Mouse (Mus musculus) urinary bladder, adult 2 months (tissue): ENCODE data around the gene Atp11b. TPM values are rescaled to one million over a fixed set of nuclear protein-coding genes. Genes with fewer than 3 reads are reported as not detected.
A peak's percentile ranks its signal among the peaks of the same experiment; 100 is the strongest.

ENCODE experiments used
- DNase-seq: peaks from one replicate; pipeline ENCODE4 v3.0.0; 2022; ENCODE audit warnings: low spot score
- polyA plus RNA-seq: library from polyadenylated mRNA; depleted of rRNA; stranded (reverse); fragments of >200 nt; gene quantifications from 2 replicates; pipeline ENCODE4 v1.2.3, GENCODE M21; 2012; rRNA removed

Gene Atp11b
- 38.3 and 43.9 TPM in 2 replicates for polyA plus RNA-seq

DNA sequence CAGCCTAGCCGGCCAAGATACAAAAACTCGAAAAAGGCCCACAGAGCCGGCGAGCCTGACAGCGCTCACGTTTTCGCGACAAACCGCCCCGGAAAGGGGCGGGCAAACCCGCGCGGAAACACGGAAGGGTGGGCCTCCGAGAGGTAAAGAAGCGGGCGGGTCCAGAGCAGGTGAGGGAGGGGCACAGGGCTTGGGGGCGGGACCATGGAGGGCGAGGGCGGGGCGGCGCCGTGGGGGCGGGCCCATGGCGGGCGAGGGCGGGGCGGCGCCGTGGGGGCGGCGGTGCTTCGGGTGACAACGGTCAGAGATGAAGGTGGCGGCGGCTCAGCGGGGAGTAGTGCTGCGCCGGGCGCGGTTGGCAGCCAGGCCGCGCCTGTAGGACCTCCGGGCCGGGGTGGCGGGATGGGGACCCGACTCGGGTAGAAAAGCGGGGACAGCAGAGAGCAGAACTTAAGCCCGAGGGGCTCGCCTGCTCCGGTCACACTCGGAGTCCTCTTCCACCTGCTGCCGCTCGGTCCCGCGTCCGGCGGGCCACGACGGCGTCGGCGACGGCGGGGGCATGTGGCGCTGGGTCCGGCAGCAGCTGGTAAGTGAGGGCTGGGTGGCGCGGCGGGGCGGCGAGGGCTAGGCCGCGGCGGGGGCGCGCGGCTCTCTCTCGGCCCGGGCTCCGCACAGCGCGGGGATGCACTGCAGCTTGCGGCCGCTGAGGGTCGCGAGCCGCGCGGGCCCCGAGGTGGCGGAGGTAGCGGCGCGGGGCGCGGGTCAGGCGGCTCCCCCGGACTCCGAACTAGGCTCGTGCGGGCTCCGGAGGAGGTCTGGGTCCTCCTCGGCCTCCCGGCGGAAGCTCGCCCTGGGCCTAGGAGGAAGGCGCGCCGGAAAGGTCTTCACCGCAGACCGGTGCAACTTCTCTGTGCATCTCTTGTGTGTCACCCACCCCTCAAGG, at the start of gene Atp11b:
Atp11b (plus strand) TSS at position 282 of the 943 bp plus-strand sequence.
- DNase-seq: peak; percentile 76

DNA sequence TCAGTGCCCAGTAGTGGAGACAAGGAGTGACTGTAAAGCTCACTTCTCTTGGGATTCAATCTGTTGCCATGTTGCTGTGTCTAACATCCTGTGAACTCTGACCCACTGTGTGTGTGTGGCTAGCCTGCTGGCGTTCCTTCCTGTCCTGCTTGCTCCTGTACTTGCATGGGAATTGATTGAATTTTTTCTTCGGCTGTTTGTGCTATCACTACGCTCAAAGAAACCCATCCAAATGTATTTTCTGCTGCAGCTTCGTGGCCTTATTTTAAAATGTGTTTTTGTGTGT, 49.6 kb upstream of the Atp11b start:
- DNase-seq: no peak

DNA sequence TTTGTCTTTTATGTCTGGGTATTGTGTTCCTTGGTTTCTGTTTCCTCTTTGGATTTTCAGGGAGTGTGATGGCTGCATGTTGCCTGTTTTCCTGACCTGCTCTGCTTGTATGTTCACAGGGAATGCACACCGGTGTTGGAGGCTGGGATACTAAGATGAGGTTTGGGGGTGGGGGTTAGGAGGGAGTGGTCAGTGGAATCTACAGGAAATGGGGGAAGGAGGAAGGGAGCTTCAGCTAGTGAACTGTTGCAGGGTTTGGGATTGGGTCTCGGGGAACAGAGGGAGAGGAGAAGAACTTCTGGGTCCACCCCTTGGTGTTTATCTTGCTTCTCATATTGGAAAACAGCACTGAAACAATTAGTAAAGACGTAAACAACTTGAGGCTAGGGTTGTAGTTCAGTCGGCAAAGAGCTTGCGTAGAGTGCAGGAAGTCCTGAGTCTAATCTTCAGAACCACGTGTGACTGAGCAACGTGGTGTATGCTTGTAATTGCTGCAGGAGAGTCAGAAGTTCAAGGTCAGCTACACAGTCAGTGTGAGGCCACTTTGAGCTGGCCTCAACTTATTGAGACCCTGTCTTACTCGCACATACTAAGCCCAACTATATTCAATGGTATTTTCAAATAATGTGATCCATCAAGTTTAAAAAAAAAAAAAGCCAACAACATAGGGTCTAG, 34.2 kb upstream of the Atp11b start:
- DNase-seq: no peak

DNA sequence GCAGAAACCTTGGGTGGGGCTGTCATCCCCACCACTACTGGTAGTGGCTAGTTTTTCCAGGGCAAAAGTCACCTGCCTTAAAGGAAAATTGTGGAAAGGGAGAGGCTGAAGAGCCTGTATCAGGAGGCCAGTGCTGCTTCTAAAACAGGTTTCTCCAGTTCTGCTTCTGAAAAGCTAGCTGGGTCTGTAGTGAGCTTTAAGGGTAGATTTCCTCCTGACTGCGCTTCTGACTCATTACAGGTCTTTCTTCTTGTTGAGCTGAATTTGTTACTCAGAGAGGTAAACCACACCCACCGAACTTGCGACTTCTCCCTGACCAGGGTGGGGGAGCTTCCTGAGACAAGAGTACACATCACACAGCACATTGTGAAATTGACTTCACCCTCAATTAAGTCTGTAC, 33.1 kb upstream of the Atp11b start:
- no peak for DNase-seq

DNA sequence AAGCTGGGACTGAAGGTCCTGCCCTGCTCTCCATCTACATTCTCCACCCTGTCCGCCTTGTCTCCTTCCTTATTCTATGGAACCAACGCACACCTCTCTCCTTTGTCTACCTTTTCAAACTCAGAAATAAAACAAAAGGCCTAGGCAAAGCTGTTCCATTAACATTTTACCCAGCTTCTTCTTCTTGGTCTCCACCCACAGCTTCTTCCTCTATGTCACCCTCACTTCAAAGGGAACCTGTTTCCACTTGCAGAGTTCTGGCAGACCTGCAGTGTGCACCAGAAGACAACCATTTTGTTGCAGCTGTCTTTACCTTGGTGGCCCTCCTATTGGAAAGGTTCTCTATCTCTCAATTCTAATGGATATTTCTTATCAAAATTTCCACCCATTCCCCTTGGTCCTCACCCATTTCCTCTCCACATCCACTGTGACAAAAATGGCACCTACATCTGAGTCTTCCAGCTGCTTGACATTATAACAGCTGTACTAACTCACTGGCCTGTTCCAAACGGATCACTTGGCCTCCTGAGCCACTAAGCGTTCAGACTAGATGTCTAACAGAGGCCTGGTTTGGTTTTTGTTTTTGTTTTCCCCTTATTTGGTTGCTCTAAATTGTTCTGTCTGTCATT, 32.0 kb upstream of the Atp11b start:
- DNase-seq: no peak

DNA sequence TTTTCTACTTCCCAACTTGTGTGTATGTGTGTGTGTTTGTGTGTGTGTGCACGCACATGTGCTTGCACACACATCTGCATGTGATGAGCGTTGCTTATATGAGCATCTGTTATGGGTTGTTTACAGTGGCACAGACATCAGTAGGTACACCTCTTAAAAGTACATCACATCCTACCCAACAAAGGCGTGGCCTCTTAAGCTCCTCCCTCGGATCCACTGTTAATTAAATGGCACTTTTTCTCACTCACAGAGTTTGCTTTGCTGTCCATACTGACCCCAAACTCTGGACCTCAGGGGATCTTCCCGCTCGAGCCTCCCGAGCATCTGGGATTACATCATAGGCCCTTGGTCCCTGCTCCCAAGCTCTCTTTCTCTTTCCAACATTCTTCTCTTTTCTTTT, 31.1 kb upstream of the Atp11b start:
- DNase-seq: no peak

DNA sequence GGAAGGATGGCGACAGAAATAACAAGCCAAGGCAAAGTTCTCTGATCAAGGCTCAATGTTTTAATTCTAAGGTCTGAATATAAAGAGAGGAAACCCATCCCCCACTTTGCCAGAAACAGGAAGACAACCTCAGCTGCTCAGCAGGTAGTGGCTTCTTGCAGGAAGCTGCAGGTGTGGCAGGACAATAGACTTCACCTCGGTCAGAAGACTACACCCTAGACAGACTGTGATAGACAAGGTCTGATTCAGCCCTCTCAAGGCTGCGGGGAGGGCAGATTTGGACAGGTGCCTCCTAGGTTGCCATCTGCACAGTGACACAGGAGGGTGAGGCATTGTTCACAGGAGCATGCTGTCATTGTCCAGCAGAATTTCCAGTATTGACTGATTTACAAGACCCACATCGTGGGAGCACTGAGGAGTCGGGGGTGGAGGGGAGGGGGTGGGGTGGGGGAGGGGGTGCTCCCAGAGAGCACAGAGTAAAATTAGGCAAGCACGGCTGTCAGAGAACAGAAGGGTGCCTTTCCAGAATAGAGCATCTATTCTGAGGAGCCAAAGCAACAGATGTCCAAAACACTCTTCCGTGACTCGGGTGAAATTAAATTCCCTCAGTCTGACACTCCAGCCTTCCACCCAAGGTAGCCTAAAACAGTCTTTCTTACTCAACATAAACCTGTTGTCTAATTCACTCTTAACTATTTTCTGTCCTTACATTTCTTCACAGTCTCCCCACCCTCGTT, 30.2 kb upstream of the Atp11b start:
- DNase-seq: no peak

DNA sequence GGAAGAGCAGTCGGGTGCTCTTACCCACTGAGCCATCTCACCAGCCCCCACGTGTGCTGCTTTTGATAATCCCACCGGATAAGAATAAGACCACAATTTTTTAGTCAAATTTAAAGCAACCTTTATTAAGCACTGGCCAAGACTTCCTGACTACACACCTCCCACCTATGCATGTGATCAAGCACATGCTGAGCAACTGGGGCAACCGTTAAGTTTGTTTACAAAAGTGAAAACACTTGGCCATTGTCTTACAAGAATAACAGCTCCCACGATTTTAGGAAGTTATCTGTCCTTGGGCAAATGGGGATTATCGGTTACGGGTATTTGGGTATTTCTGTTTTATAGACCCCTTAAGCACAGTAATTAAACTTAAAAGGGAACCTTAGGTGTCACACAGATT, 28.8 kb upstream of the Atp11b start:
- no peak for DNase-seq

DNA sequence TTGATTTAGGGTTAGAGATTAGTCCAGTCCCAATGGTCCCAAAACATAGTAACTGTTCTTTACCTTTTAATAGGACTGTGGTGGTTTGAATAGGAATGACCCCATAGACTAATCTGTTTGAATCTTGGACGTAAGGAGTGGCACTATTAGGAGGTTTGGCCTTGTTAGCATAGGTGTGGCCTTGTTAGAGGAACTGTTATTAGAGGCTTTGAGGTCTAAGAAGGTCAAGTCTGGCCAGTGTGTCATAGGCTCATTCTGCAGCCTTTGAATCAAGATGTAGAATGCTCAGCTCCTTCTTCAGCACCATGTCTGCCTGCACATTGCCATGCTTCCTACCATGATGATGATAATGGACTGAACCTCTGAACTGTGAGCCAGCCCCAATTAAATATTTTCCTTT, 27.0 kb upstream of the Atp11b start:
- no peak for DNase-seq

DNA sequence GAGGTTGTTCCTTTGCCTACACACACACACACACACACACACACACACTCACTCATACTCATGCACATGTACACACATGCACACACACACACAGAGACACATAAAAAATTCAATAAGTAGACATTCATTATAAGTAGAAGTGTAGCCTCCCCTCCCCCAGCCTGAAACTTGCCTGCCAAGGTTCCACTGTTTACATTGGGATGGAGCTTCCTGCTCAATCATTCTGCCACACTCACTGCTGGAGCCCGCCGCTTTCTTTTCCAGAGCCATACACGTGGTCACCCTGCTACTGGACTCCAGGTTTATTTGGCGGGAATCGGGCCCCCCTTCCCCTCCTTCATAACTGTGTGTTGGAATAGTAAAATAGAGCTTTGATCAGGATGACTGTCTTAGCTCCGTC, 24.4 kb upstream of the Atp11b start:
- DNase-seq: no peak

DNA sequence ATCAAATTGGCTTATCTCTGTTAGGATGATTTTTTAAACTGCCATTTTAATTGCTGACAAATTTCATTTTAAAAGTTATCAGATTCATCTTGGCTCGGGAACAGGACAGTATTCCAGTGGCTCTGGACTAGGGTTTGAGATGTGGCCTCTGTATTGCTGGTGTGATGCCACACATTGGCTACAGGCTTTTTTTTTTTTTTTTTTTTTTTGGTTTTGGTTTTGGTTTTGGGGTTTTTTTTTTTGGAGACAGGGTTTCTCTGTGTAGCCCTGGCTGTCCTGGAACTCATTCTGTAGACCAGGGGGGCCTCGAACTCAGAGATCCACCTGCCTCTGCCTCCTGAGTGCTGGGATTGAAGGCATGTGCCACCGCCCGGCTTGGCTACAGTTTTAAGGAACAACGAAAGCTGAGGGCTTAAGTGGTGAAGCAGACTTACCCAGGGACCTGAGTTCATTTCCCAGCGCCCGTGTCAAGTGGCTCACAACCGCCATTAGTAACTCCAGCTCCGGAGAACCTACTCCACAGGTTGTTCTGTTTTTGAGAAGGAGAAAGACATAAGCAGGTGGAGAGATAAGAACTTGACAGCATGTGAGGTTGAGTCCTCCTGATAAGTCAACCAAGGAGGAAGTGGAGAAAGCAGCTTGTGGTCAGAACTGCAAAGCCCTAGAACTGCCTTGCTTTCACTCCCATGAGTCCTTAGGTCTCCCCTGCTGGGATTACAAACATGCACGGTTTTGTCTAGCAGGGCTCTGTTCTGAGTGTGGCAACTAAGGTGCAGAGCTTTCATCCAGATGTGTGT, 21.7 kb upstream of the Atp11b start:
- no peak for DNase-seq

DNA sequence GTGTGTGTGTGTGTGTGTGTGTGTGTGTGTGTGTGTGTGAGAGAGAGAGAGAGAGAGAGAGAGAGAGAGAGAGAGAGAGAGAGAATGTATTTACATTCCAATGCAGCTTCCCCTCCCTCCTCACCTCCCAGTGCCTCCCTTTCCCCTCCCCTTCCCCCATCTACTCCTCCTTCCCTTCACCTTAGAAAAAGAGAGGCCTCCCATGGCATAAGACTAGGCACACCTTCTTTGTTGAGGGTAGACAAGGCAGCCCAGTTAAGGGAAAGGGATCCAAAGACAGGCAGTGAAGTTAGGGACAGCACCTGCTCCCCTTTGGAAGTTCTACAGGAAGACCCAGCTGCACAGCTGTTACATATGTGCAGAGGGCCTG, 21.1 kb upstream of the Atp11b start:
- DNase-seq: no peak

DNA sequence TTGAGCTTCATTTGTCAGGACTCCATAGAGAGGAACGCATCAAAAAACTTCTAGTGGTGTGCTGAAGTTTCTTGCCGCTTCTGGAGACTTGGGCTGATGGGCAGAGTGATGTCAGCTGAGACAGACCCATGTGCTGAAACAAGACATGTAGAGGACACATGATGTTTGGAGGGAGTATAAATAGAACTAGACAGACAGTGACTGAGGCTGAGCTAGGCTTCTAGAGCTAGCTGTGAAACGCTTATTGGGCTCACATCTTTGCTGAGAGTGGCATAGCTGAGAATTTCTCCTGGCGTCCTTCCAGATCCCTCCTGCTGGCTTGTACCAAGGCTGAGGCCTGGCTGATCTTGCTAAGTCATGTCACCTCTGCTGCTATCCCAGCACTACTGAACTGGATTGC, 19.4 kb upstream of the Atp11b start:
- no peak for DNase-seq

DNA sequence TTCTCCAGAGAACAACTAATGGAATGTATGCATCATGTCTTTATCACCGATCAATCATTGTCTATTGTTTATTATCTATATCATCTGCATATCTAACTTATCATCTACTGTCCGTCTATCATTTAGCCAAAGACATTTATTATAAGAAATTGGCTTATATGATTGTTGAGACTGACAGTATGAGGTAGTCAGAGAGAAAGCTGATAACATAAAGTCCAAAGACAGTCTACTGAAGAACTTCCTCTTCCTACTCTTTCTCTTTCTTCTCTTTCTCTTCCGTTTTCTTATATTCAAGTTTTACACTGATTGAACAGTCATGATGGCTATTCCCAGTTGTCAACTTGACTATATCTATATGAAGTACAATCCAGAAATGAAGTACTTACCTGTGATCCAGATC, 15.8 kb upstream of the Atp11b start:
- no peak for DNase-seq

DNA sequence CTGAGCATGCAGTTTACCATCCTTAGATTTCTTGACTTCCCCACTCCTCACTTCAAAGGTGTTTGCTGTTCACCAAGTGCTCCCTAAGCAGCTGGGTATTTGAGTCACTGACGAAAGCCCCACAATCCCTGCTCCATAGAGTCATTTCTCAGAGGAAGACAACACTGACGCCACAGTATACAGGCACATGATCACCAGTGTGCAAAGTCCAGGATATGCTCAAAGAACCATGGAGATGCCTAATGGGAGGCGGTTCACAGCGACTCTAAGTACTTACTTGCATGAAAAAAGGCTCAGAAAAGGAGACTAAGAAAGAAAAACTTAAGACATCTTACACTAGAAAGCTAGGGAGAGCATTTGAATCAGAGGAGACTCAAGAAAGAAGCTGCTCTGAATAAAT, 8.9 kb upstream of the Atp11b start:
- DNase-seq: no peak

DNA sequence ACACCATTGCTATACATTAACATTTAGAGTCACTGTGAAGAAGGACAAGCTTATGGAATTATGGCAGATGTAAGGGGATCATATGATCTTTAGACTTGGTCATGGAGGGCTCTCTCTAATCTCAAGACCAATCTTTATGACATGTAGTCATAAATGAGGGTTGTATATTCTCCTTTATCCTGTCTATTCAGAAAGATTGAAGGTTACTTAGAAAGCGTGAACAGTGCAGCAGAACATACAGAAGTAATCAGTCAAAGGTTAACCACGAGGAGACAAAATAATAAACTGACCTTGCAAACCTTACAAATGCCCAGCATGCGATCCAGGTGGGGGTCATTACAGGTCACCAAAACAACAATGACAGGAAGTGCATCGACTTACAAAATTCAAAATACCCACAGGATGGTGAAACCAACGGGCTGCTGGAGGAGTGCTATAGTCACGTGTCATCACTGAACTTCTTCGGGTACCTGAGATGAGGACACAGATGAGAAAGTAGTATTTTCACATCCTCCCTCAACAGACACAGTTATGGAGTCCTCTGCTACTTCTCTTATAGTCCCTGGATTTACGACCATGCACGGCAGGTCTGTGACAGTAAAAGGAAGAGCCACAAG, 7.0 kb upstream of the Atp11b start:
- DNase-seq: no peak

DNA sequence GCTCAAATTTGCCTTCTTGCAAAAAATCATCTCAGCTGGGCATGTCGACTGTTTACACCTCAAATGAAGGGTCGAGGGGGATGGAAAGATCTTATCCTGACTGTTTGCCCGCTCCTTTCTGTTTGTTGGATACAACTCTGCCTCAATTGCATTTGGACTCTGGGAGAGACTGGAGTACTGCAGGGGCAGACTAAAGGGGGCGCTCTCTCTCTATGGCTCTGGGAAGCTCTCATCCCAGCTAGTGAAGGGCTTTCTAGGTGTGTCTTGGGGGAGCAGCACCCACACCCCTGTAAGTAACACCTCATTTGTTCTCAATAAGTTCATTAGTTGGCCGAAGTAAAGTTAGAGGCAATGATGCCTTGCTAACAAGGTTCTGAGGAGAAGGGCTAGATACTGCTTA, 3.6 kb upstream of the Atp11b start:
- no peak for DNase-seq

DNA sequence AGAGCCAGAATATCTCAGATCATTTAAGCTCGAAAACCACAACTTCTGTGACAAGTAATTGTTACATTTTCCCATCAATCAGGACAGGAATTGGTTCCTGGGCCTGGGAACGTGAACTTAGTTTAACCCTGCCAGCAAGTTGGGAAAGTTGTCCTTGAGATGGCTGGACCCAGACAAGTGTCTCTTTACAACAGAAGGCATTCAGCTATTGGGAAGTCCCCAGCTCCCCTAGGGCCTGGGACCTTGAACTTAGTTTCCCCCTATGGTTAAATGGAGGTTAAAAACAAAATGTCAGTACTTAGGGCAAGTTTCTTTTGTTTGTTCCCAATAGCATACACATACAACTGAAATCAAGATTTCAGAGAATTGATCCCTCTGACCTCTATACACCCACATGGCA, 2.2 kb upstream of the Atp11b start:
- no peak for DNase-seq

DNA sequence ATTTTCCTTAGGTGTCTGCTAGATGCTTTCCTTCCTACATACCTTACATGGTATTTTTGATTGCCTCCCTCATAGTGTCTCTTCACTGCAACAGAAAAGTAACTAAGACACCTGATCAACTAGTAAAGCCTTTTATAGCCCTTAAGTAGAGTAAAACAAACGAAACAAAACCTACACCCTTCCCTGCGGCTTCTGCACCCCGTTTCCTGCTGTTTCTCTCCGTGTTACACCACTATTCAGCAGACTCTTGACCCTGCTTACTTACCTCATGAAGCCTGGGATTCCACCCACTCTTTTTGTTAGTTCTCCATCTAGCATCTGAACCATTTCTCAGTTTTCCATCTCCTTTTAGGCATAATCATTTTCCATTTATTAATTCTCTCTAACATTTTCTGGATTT, 8.8 kb downstream of the Atp11b start:
- DNase-seq: no peak

DNA sequence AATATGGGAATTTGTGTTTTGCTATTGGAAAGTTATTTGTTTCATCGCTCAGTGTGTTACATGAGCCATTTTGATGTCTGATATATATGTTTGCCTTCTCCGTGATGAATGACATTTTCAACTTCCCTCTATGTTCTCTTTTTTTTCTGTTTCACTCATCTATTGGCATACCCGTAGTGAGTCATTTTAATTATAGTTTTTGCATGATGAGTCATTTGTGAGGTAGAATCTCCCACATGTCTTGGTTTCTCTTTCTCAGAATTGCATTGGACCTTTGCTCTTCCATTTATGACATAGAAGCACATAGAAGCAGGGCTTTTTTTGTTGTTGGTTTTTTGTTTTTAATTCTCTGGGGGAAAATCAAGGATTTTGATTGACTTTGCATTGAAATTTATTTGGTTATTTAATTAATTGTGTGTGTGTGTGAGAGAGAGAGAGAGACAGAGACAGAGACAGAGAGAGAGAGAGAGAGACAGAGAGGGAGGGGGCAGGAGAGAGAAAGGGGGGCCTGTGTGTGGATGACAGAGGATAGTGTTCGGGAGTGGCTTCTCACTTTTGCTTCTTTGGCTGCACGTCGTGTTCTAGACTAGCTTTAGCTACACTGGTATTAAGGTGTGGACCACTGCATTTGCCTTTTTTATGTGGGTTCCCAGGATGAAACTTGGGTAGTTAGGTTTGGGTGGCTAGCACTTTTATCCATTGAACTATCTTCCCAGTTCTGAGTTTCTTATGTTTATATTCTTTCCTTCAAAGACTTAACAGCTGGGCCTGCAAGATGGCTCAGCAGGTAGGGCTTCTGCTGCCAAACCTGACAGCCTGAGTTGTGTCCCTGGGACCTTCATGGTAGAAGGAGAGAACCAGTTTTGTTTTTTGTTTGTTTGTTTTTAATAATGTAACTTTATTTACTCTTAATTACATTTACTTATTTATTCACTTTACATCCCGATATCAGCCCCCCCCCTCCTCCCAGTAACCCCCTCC, 11.0 kb downstream of the Atp11b start:
- no peak for DNase-seq
